Mouse (Mus musculus): Measurements from ENCODE around the gene Ltbr. TPM values are rescaled to one million over a fixed set of nuclear protein-coding genes. Genes with fewer than 3 reads are reported as not detected.
"Not testable (repeated sequence)": the region's sequence is repeated elsewhere in the genome, so short reads cannot be mapped to it uniquely, and the experiment has no call there.

Gene Ltbr
- polyA plus RNA-seq, 1 experiment from 2014 or later: 37.3 TPM

DNA sequence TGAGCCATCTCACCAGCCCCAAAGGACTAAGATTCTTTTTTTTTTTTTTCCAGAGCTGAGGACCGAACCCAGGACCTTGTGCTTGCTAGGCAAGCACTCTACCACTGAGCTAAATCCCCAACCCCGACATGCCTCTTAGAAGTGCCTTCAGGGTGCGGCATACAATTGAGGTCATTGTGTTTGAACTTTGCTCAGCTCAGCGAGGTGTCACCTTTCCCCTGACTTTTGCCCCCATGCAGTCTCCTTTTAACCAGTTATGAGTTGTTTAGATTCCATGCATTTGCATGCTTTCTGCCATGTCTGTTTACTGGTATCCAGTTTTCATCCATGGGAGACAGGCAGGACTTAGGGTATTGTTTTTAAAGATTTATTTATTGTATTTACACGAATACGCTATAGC, 44.9 kb downstream of the Ltbr start:
- H3K27ac ChIP-seq: no peak overlapping the region
- no peak overlapping the region for H3K9ac ChIP-seq (replicated peaks)
- no peaks in the 10 kb centered on the region for H3K36me3 ChIP-seq
- H3K4me3 ChIP-seq (replicated peaks): no peak overlapping the region
- 50% methylated on average over 6 of the region's 6 CpGs for WGBS
- H3K27me3 ChIP-seq: 0 out of 2 replicates have a peak, but pooled peaks cover 6% of the 10 kb centered on the region
- no peak overlapping the region for H3K4me2 ChIP-seq
- H3K9me3 ChIP-seq: no peaks in the 10 kb centered on the region
- no peaks in the 10 kb centered on the region; the same call in 1 of the 2 replicates for H3K4me1 ChIP-seq (replicated peaks)
- no peak for ATAC-seq (ENCODE audit: insufficient number of reproducible peaks, insufficient read depth, low FRiP score, low TSS enrichment, low read depth)

DNA sequence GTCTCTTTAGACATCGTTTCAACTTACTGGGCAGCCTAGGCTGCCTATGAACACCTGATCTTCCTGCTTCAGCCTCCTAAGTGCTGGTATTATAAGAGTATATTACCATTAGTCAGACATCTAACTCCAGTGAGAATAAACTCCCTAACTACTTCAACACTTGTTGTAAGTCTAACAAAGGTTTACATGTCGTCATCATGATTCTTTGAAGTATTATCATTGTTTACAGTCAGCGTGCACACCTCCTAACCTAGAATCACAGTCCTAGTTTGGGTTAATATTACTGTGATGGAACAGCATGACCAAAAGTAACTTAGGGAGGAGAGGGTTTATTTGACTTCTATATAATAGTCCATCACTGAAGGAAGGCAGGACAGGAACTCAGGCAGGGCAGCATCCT, 46.2 kb downstream of the Ltbr start:
- WGBS: 83% methylated on average over 3 of the region's 3 CpGs
- H3K36me3 ChIP-seq: no peaks in the 10 kb centered on the region
- ATAC-seq (ENCODE audit: insufficient number of reproducible peaks, insufficient read depth, low FRiP score, low TSS enrichment, low read depth): no peak
- H3K4me2 ChIP-seq: no peak overlapping the region
- H3K9ac ChIP-seq (replicated peaks): no peak overlapping the region
- H3K9me3 ChIP-seq: peaks cover 4% of the 10 kb centered on the region; the same call in 1 of the 2 replicates
- H3K27ac ChIP-seq: no peak overlapping the region
- H3K27me3 ChIP-seq: 0 out of 2 replicates have a peak, but pooled peaks cover 6% of the 10 kb centered on the region
- H3K4me3 ChIP-seq (replicated peaks): no peak overlapping the region
- H3K4me1 ChIP-seq (replicated peaks): no peaks in the 10 kb centered on the region; the same call in 1 of the 2 replicates

DNA sequence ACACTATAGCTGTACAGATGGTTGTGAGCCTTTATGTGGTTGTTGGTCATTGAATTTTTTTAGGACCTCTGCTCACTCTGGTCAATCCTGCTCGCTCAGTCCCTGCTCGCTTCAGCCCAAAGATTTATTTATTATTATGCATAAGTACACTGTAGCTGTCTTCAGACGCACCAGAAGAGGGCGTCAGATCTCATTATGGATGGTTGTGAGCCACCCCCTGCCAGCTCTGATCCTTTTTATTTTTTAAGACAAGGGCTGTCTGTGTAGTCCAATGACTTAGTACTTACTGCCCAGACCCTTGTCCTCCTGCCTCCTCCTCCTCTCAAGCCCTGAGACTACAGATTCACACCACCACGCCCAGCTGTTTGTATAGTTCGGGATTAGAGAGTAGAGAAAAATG, 47.1 kb downstream of the Ltbr start:
- H3K9me3 ChIP-seq; H3K4me2 ChIP-seq; H3K4me3 ChIP-seq (replicated peaks); ATAC-seq (ENCODE audit: insufficient number of reproducible peaks, insufficient read depth, low FRiP score, low TSS enrichment, low read depth); H3K27ac ChIP-seq; H3K4me1 ChIP-seq (replicated peaks); H3K27me3 ChIP-seq; H3K36me3 ChIP-seq; H3K9ac ChIP-seq (replicated peaks): not testable (repeated sequence)
- WGBS: 61% methylated on average over 6 of the region's 6 CpGs

DNA sequence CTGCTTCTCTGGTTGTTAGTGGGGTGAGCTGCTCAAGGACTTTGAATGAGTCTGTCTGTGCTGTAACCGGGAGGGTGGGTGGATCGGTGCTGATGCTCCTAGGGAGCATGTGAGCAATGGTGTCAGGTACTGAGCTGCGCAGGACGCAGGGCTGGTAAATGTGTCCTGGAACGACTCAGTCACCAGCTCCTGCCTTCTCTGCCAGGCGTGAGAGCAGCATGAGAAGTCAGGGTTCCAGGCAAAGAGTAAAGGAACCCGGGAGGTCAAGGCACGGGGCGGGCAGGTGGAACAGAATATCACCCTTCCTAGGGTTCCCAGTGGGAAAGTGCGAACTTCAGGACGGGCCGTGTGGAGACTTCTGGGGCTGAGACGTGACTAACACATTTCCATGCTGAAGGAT, 47.6 kb downstream of the Ltbr start:
- no peaks in the 10 kb centered on the region for H3K4me1 ChIP-seq (replicated peaks)
- no peak overlapping the region for H3K27ac ChIP-seq
- ATAC-seq (ENCODE audit: insufficient number of reproducible peaks, insufficient read depth, low FRiP score, low TSS enrichment, low read depth): no peak
- 0 out of 2 replicates have a peak, but pooled peaks cover 3% of the 10 kb centered on the region for H3K27me3 ChIP-seq
- no peaks in the 10 kb centered on the region for H3K36me3 ChIP-seq
- no peak overlapping the region for H3K9ac ChIP-seq (replicated peaks)
- 71% methylated on average over 13 of the region's 13 CpGs for WGBS
- no peak overlapping the region for H3K4me3 ChIP-seq (replicated peaks)
- H3K9me3 ChIP-seq: peaks cover 4% of the 10 kb centered on the region; the same call in 1 of the 2 replicates
- H3K4me2 ChIP-seq: no peak overlapping the region

DNA sequence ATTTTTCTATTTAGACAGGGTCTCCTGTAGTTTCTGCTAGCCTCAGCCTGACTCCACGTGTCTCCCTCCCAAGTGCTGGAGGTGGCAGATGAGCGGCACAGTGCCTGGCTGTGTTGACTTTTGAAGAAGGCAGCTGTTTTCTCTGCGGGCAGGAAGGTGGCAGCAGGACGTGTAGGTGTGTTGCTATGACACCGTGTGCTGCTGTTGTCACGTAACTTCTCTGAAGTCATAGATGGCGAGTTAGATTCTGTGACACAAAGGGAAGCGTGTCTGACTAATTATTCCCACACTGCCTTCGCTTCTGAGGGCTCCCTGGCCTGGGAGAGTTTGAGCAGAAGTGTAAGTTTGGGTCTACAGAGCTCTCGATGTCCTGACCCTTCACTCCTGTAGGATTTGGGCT, 48.4 kb downstream of the Ltbr start:
- no peaks in the 10 kb centered on the region for H3K36me3 ChIP-seq
- peaks cover 4% of the 10 kb centered on the region; the same call in 1 of the 2 replicates for H3K9me3 ChIP-seq
- ATAC-seq (ENCODE audit: insufficient number of reproducible peaks, insufficient read depth, low FRiP score, low TSS enrichment, low read depth): no peak
- H3K27ac ChIP-seq: no peak overlapping the region
- H3K4me1 ChIP-seq (replicated peaks): no peaks in the 10 kb centered on the region
- H3K9ac ChIP-seq (replicated peaks): no peak overlapping the region
- H3K4me2 ChIP-seq: no peak overlapping the region
- WGBS: 55% methylated on average over 10 of the region's 10 CpGs
- H3K4me3 ChIP-seq (replicated peaks): no peak overlapping the region
- no peaks in the 10 kb centered on the region for H3K27me3 ChIP-seq

DNA sequence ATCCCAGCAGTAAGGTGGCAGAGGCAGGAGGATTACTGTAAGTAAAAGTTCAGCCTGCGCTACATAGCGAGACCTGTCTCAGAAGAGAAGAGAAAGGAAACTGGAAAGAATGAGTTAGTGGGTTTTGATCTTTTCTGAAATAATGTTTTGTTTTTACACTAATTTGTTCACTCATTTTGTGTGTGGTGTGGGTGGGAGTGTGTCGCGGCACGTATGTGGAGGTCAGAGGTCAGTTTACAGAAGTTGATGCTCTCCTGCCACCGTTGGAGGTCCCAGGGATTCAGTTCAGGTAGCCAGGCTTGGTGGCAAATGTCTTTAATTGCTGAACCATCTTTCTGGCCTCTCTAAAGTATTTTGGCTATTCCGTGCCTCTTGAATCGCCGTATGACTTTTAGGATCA, 49.5 kb downstream of the Ltbr start:
- ATAC-seq (ENCODE audit: insufficient number of reproducible peaks, insufficient read depth, low FRiP score, low TSS enrichment, low read depth): no peak

DNA sequence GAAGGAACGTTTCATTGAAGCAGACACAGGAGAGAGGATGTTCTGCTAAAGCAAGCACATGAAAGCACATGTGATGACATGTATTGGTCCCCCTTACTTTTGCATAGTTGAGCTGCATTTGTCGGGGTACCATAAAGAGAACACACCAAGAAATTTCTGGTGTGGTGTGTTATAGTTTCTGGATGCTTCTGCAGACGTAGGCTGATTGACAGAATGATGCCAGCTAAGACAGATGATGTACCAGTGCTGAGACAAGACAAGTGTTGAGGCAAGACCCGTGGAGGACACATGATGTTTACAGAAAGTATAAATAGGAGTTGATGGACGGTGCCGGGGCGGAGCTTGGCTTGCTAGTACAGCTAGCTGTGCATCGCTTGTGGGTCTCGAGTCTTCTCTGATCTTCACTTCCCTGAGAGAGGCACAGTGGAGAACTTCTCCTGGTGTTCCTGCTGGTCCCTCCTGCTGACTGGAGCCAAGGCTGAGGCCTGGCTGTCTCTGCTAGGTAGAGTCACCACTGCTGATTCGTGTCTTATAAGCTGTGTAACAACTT, 53.6 kb downstream of the Ltbr start:
- H3K9me3 ChIP-seq: peaks cover 4% of the 10 kb centered on the region; the same call in 1 of the 2 replicates
- H3K27ac ChIP-seq: no peak overlapping the region
- H3K4me3 ChIP-seq (replicated peaks): no peak overlapping the region
- H3K4me1 ChIP-seq (replicated peaks): peaks cover 16% of the 10 kb centered on the region
- no peak overlapping the region for H3K9ac ChIP-seq (replicated peaks)
- no peak for ATAC-seq (ENCODE audit: insufficient number of reproducible peaks, insufficient read depth, low FRiP score, low TSS enrichment, low read depth)
- H3K4me2 ChIP-seq: no peak overlapping the region
- no peaks in the 10 kb centered on the region for H3K36me3 ChIP-seq
- no peaks in the 10 kb centered on the region for H3K27me3 ChIP-seq
- 78% methylated on average over 10 of the region's 10 CpGs for WGBS

More for the DNA sequence above, 49.5 kb downstream of the Ltbr start:
- H3K27ac ChIP-seq: no peak overlapping the region
- H3K9ac ChIP-seq (replicated peaks): no peak overlapping the region
- WGBS: 87% methylated on average over 9 of the region's 9 CpGs
- H3K4me2 ChIP-seq: no peak overlapping the region
- H3K27me3 ChIP-seq: no peaks in the 10 kb centered on the region
- H3K4me1 ChIP-seq (replicated peaks): no peaks in the 10 kb centered on the region
- no peaks in the 10 kb centered on the region for H3K36me3 ChIP-seq
- peaks cover 4% of the 10 kb centered on the region; the same call in 1 of the 2 replicates for H3K9me3 ChIP-seq
- no peak overlapping the region for H3K4me3 ChIP-seq (replicated peaks)

Other genes with a start within 250 kb of the Ltbr start
- gene Lpar5, start 246.0 kb downstream of the Ltbr start, polyA plus RNA-seq (2016; fragmentation: Nextera tagmentation; extraction: Ambion mirVana): 0.18 and 0.20 TPM in 2 replicates
- 106 and 109 TPM in 2 replicates for gene Chd4, start 217.9 kb downstream of the Ltbr start, polyA plus RNA-seq (2016; fragmentation: Nextera tagmentation; extraction: Ambion mirVana)
- 65.8 and 72.6 TPM in 2 replicates for gene Nop2, start 182.0 kb downstream of the Ltbr start, polyA plus RNA-seq (2016; fragmentation: Nextera tagmentation; extraction: Ambion mirVana)
- gene Iffo1, start 168.6 kb downstream of the Ltbr start, polyA plus RNA-seq (2016; fragmentation: Nextera tagmentation; extraction: Ambion mirVana): 24.6 and 27.1 TPM in 2 replicates
- 2,206 and 2,264 TPM in 2 replicates for gene Gapdh, start 147.4 kb downstream of the Ltbr start, polyA plus RNA-seq (2016; fragmentation: Nextera tagmentation; extraction: Ambion mirVana)
- 224 and 227 TPM in 2 replicates for gene Ncapd2, start 122.2 kb downstream of the Ltbr start, polyA plus RNA-seq (2016; fragmentation: Nextera tagmentation; extraction: Ambion mirVana)
- 209 and 210 TPM in 2 replicates for gene Mrpl51, start 122.1 kb downstream of the Ltbr start, polyA plus RNA-seq (2016; fragmentation: Nextera tagmentation; extraction: Ambion mirVana)
- gene Vamp1, start 98.3 kb downstream of the Ltbr start, polyA plus RNA-seq (2016; fragmentation: Nextera tagmentation; extraction: Ambion mirVana): 6.3 and 7.4 TPM in 2 replicates
- 2.0 and 2.8 TPM in 2 replicates for gene Tapbpl, start 82.0 kb downstream of the Ltbr start, polyA plus RNA-seq (2016; fragmentation: Nextera tagmentation; extraction: Ambion mirVana)
- gene Cd27, start 76.9 kb downstream of the Ltbr start, polyA plus RNA-seq (2016; fragmentation: Nextera tagmentation; extraction: Ambion mirVana): 2.8 and 3.0 TPM in 2 replicates
- 0.56 and 0.60 TPM in 2 replicates for gene Tuba3a, start 27.8 kb downstream of the Ltbr start, polyA plus RNA-seq (2016; fragmentation: Nextera tagmentation; extraction: Ambion mirVana)
- 1.0 and 1.3 TPM in 2 replicates for gene Scnn1a, start 6.8 kb upstream of the Ltbr start, polyA plus RNA-seq (2016; fragmentation: Nextera tagmentation; extraction: Ambion mirVana)
- gene Tnfrsf1a, start 35.5 kb upstream of the Ltbr start, polyA plus RNA-seq (2016; fragmentation: Nextera tagmentation; extraction: Ambion mirVana): 50.2 and 50.3 TPM in 2 replicates
- gene Plekhg6, start 66.9 kb upstream of the Ltbr start, polyA plus RNA-seq (2016; fragmentation: Nextera tagmentation; extraction: Ambion mirVana): 0.41 and 0.46 TPM in 2 replicates
- 65.5 and 71.0 TPM in 2 replicates for gene Cd9, start 180.9 kb upstream of the Ltbr start, polyA plus RNA-seq (2016; fragmentation: Nextera tagmentation; extraction: Ambion mirVana)
- gene Vwf, start 232.9 kb upstream of the Ltbr start, polyA plus RNA-seq (2016; fragmentation: Nextera tagmentation; extraction: Ambion mirVana): 2.9 and 5.1 TPM in 2 replicates

All from limb, embryonic 12.5 days (tissue).